Mouse (Mus musculus): ENCODE measurements at regions not wholly inside any gene's neighbourhood (a gene's known extent, or its start where the extent isn't known, plus 50 kb on each side); places are given as distances from the start of the nearest gene placed in this dataset.

- Histone ChIP-seq H3K4me2 (ENCODE audit: low read depth, low read length) (no peak overlapping the region), H3K9ac (replicated peaks; ENCODE audit: low read depth, low read length) (no peak overlapping the region)
- 18% methylated on average over 7 of the region's 7 CpGs for WGBS
Observed at GRCm38 (mm10) chr10:60952495-60952894, 121.1 kb upstream of the Unc5b start.

DNA sequence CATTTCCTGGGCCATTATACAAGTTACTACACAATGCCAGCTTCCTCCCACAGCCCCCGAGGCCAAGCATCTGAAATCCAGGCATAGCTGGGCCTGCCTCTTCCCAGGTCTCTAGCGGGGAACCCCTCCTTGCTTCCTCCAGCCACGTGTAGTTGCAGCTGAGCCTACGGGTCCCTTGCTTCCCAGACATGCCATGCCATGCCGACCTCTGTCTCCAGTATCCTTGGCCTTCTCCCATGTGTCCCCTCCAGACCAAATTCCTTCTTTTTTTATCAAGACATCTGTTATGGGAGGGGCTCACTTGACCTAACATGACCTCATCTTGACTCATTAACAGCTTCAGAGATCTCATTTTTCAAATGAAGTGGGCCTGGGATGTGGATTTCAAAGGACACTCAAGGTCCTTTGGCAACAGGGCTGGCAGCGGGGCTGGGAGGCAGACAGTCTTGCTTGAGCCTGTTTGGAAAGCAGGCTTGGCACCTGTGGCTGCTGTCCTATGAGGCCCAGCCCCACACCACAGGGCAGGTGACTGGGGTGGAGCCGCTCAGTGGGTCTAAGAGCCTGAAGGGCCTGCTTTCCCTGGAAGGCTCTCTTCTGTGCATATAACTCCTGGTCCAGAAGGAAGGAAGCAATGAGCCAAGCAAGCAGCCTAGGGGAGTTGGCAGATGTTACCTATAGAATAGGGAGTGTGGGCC is 117.7 kb upstream of the Unc5b start:
- 59% methylated on average over 7 of the region's 7 CpGs for whole genome bisulfite sequencing
- no peak for ATAC-seq (ENCODE audit: low read depth)

More at GRCm38 (mm10) chr10:60952495-60952894, 121.1 kb upstream of the Unc5b start:
- Histone ChIP-seq H3K4me1 (ENCODE audit: control insufficient read depth, insufficient read depth, low read length) (no peaks in the 10 kb centered on the region), H3K9me3 (ENCODE audit: control insufficient read depth, low read length) (no peaks in the 10 kb centered on the region), H3K27me3 (ENCODE audit: control insufficient read depth, insufficient read depth, low read length) (no peaks in the 10 kb centered on the region), H3K27ac (ENCODE audit: low read depth, low read length) (no peak overlapping the region), H3K4me3 (ENCODE audit: low read depth, low read length) (no peak overlapping the region), H3K36me3 (ENCODE audit: control insufficient read depth, insufficient read depth, low read length) (no peaks in the 10 kb centered on the region)
- ATAC-seq (ENCODE audit: low read depth), result no peak

GRCm38 (mm10) chr10:60943074-60943473 is 111.7 kb upstream of the Unc5b start:
- 87% methylated on average over 6 of the region's 6 CpGs for WGBS
- Histone ChIP-seq H3K4me1 (ENCODE audit: control insufficient read depth, insufficient read depth, low read length) (no peaks in the 10 kb centered on the region), H3K27ac (ENCODE audit: low read depth, low read length) (no peak overlapping the region), H3K27me3 (ENCODE audit: control insufficient read depth, insufficient read depth, low read length) (no peaks in the 10 kb centered on the region), H3K36me3 (ENCODE audit: control insufficient read depth, insufficient read depth, low read length) (no peaks in the 10 kb centered on the region), H3K9me3 (ENCODE audit: control insufficient read depth, low read length) (no peaks in the 10 kb centered on the region), H3K4me3 (ENCODE audit: low read depth, low read length) (no peak overlapping the region), H3K4me2 (ENCODE audit: low read depth, low read length) (no peak overlapping the region), H3K9ac (replicated peaks; ENCODE audit: low read depth, low read length) (no peak overlapping the region)
- ATAC-seq (ENCODE audit: low read depth), result no peak

More for the DNA sequence above, 117.7 kb upstream of the Unc5b start:
- no peaks in the 10 kb centered on the region for H3K9me3 ChIP-seq (ENCODE audit: control insufficient read depth, low read length)
- H3K4me1 ChIP-seq (ENCODE audit: control insufficient read depth, insufficient read depth, low read length), result no peaks in the 10 kb centered on the region
- H3K4me2 ChIP-seq (ENCODE audit: low read depth, low read length), result no peak overlapping the region
- H3K27ac ChIP-seq (ENCODE audit: low read depth, low read length), result no peak overlapping the region
- H3K27me3 ChIP-seq (ENCODE audit: control insufficient read depth, insufficient read depth, low read length), result no peaks in the 10 kb centered on the region
- H3K9ac ChIP-seq (replicated peaks; ENCODE audit: low read depth, low read length), result no peak overlapping the region
- H3K4me3 ChIP-seq (ENCODE audit: low read depth, low read length), result no peak overlapping the region
- no peaks in the 10 kb centered on the region for H3K36me3 ChIP-seq (ENCODE audit: control insufficient read depth, insufficient read depth, low read length)

DNA sequence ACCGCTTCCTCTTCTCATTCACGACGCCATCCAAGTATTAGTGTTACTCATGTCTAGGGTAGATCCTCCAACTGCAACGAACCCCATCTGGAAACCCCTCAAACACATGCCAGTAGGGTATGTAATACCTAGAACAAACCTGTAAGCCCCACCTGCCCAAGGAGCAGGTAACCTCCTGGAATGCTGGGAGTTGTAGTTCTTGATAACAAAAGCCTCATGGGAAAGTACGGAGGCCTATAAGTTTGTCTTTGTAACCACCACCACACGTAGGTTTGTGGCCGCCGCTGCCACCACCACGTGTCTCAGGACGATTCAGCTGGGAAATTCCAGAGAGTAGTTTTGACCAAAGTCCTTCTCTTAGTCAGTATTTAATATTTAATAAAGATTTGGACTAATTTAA is 107.4 kb upstream of the Unc5b start:
- Histone ChIP-seq H3K4me1 (ENCODE audit: control insufficient read depth, insufficient read depth, low read length) (peaks cover 11% of the 10 kb centered on the region; the same call in 1 of the 2 replicates), H3K27me3 (ENCODE audit: control insufficient read depth, insufficient read depth, low read length) (no peaks in the 10 kb centered on the region), H3K9ac (replicated peaks; ENCODE audit: low read depth, low read length) (no peak overlapping the region), H3K36me3 (ENCODE audit: control insufficient read depth, insufficient read depth, low read length) (no peaks in the 10 kb centered on the region), H3K4me2 (ENCODE audit: low read depth, low read length) (no peak overlapping the region), H3K9me3 (ENCODE audit: control insufficient read depth, low read length) (no peaks in the 10 kb centered on the region), H3K4me3 (ENCODE audit: low read depth, low read length) (no peak overlapping the region), H3K27ac (ENCODE audit: low read depth, low read length) (no peak overlapping the region)
- 92% methylated on average over 10 of the region's 10 CpGs for WGBS
- no peak for ATAC-seq (ENCODE audit: low read depth)

DNA sequence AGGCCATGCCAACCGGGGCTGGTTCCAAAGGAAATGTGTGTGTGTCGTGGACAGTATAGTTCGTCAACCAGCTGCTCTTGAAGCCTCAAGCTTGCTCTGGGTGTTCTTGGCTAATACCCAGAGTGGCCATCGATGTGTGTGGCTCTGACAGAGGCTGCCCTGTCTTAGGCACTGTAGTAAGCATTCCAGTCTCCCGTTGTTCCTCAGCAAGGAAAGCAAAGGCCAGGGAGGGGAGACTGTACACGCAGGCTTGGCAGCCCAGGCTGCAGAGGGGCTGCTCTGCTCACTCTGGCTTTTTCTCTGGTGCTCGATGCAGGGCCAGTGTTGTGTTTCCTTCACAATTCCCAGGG is 106.1 kb upstream of the Unc5b start:
- ATAC-seq (ENCODE audit: low read depth), result no peak
- no peaks in the 10 kb centered on the region for H3K9me3 ChIP-seq (ENCODE audit: control insufficient read depth, low read length)
- 57% methylated on average over 7 of the region's 7 CpGs for WGBS
- no peak overlapping the region for H3K27ac ChIP-seq (ENCODE audit: low read depth, low read length)
- H3K27me3 ChIP-seq (ENCODE audit: control insufficient read depth, insufficient read depth, low read length), result no peaks in the 10 kb centered on the region
- H3K36me3 ChIP-seq (ENCODE audit: control insufficient read depth, insufficient read depth, low read length), result no peaks in the 10 kb centered on the region
- H3K4me2 ChIP-seq (ENCODE audit: low read depth, low read length), result no peak overlapping the region
- peaks cover 11% of the 10 kb centered on the region; the same call in 1 of the 2 replicates for H3K4me1 ChIP-seq (ENCODE audit: control insufficient read depth, insufficient read depth, low read length)
- H3K9ac ChIP-seq (replicated peaks; ENCODE audit: low read depth, low read length), result no peak overlapping the region
- H3K4me3 ChIP-seq (ENCODE audit: low read depth, low read length), result no peak overlapping the region

- Histone ChIP-seq H3K27me3 (ENCODE audit: control insufficient read depth, insufficient read depth, low read length) (no peaks in the 10 kb centered on the region), H3K4me3 (ENCODE audit: low read depth, low read length) (no peak overlapping the region), H3K9me3 (ENCODE audit: control insufficient read depth, low read length) (no peaks in the 10 kb centered on the region), H3K4me2 (ENCODE audit: low read depth, low read length) (no peak overlapping the region), H3K9ac (replicated peaks; ENCODE audit: low read depth, low read length) (no peak overlapping the region), H3K27ac (ENCODE audit: low read depth, low read length) (no peak overlapping the region), H3K4me1 (ENCODE audit: control insufficient read depth, insufficient read depth, low read length) (peaks cover 11% of the 10 kb centered on the region; the same call in 1 of the 2 replicates), H3K36me3 (ENCODE audit: control insufficient read depth, insufficient read depth, low read length) (no peaks in the 10 kb centered on the region)
- no peak for ATAC-seq (ENCODE audit: low read depth)
- WGBS, result 24% methylated on average over 13 of the region's 13 CpGs
Observed at GRCm38 (mm10) chr10:60936659-60937516, 105.5 kb upstream of the Unc5b start.

GRCm38 (mm10) chr10:60934297-60935286 is 103.2 kb upstream of the Unc5b start:
- Histone ChIP-seq H3K9me3 (ENCODE audit: control insufficient read depth, low read length) (no peaks in the 10 kb centered on the region), H3K4me1 (ENCODE audit: control insufficient read depth, insufficient read depth, low read length) (peaks cover 11% of the 10 kb centered on the region; the same call in 1 of the 2 replicates), H3K27me3 (ENCODE audit: control insufficient read depth, insufficient read depth, low read length) (no peaks in the 10 kb centered on the region), H3K9ac (replicated peaks; ENCODE audit: low read depth, low read length) (no peak overlapping the region), H3K27ac (ENCODE audit: low read depth, low read length) (no peak overlapping the region), H3K4me2 (ENCODE audit: low read depth, low read length) (no peak overlapping the region), H3K36me3 (ENCODE audit: control insufficient read depth, insufficient read depth, low read length) (no peaks in the 10 kb centered on the region), H3K4me3 (ENCODE audit: low read depth, low read length) (no peak overlapping the region)
- 47% methylated on average over 13 of the region's 13 CpGs for WGBS
- ATAC-seq (ENCODE audit: low read depth), result 0 out of 2 replicates have a peak, but pooled peaks have one; percentile 44

GRCm38 (mm10) chr10:60933891-60934290 is 102.5 kb upstream of the Unc5b start:
- no peaks in the 10 kb centered on the region for H3K9me3 ChIP-seq (ENCODE audit: control insufficient read depth, low read length)
- H3K4me1 ChIP-seq (ENCODE audit: control insufficient read depth, insufficient read depth, low read length), result peaks cover 11% of the 10 kb centered on the region; the same call in 1 of the 2 replicates
- H3K27ac ChIP-seq (ENCODE audit: low read depth, low read length), result no peak overlapping the region
- no peak for ATAC-seq (ENCODE audit: low read depth)
- H3K9ac ChIP-seq (replicated peaks; ENCODE audit: low read depth, low read length), result no peak overlapping the region
- no peak overlapping the region for H3K4me3 ChIP-seq (ENCODE audit: low read depth, low read length)
- no peak overlapping the region for H3K4me2 ChIP-seq (ENCODE audit: low read depth, low read length)
- H3K27me3 ChIP-seq (ENCODE audit: control insufficient read depth, insufficient read depth, low read length), result no peaks in the 10 kb centered on the region
- WGBS, result 11% methylated on average over 7 of the region's 7 CpGs
- no peaks in the 10 kb centered on the region for H3K36me3 ChIP-seq (ENCODE audit: control insufficient read depth, insufficient read depth, low read length)

Data from neural tube, embryonic 14.5 days (tissue).